13 mouse cellular contexts compared by ENCODE assay signal in the genomic region with DNA sequence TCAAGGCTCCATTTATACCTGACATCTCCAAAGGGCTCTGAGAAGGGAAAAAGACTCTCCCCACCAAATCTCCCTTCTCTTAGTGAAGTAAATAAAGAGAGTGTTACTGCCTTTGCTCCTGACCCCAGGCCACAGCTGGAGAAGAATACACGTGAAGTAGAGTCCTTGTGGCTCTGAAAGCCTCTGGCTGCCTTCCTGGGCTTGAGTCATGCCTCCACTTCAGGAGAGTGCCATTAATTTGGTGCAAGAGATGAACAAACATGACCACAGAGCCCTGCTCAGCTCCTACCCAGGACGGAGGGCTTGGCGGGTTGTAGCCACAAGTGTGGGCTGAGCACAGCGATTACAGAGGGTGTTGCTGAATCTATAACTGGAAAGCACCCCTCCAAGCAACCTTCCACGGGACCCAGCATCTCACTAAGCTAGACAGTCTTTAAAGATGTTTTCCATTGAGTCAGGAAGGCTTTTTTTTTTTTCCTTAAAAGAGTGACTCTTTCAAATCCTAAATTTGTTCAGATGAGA.
DNase-seq lines count a peak whose midpoint lies in the region.
"Had no signal": no experiment of that assay in that cellular context is flagged by ENCODE, and none has a peak within 500 bp of the region (broad histone marks: within the 10 kb centered on the region; RNA-seq: fewer than 3 reads in every experiment).

No protein-coding gene starts in this region.

- DNase-seq in adrenal gland, adult (ENCODE audit: inconsistent age in 2 of 2, low spot score in 1 of 2): peak; percentile 32 to 69
- DNase-seq in adrenal gland, postnatal 4 days (ENCODE audit: low spot score in 2 of 2): no peak
- peak; percentile 86 for DNase-seq in 3T3-L1 (ENCODE audit: low read depth, low spot score)
- peak; percentile 34 for DNase-seq in adrenal gland, postnatal 25 days
- DNase-seq in lung, postnatal 10 days: peak; percentile 34
- DNase-seq in layer of hippocampus, postnatal 10 days (ENCODE audit: low spot score in 2 of 2): no peak
- no peak for DNase-seq in cerebellum, postnatal 10 days
- no peak for DNase-seq in frontal cortex, adult 2 months (ENCODE audit: extremely low spot score in 1 of 2, low spot score in 1 of 2)
- DNase-seq: cerebellum, adult 2 months; left cerebral cortex, postnatal 4 days; liver; right cerebral cortex, adult 18-20 months; thymus, postnatal 14 days had no signal

Comparison
In these comparisons a context has a peak if more than half of its experiments do, and no peak if none do; other contexts are left out.
1. DNase-seq: peak in adrenal gland, adult (2 of 2), 3T3-L1 (single experiment), adrenal gland, postnatal 25 days (single experiment) and lung, postnatal 10 days (single experiment); none in adrenal gland, postnatal 4 days (0 of 2), layer of hippocampus, postnatal 10 days (0 of 2), cerebellum, postnatal 10 days (0 of 2) and frontal cortex, adult 2 months (0 of 2).